Mouse (Mus musculus) gastrocnemius, adult 2 months (tissue): ENCODE results near the gene Atad1. TPM values are rescaled to one million over a fixed set of nuclear protein-coding genes. Genes with fewer than 3 reads are reported as not detected.

Source experiments
- DNase-seq: peaks from one replicate; pipeline ENCODE4 v3.0.0; 2022
- H3K27ac ChIP-seq: fragments of 200-600 bp; 2 replicates; pipeline ENCODE4 v1.8.1; 2022; ENCODE audit warnings: mild to moderate bottlenecking
- H3K4me3 ChIP-seq: fragments of 200-600 bp; 2 replicates; pipeline ENCODE4 v1.8.1; 2022; ENCODE audit warnings: mild to moderate bottlenecking, moderate library complexity
- CTCF ChIP-seq: fragments of 200-600 bp; IDR thresholded peaks from 2 replicates; pipeline ENCODE4 v1.8.1; 2022; ENCODE audit warnings: antibody characterized with exemption, mild to moderate bottlenecking, moderate library complexity
- intact Hi-C: fragments of 180-260 bp; cut with DNase I; formaldehyde crosslinking; loops from one replicate; pipeline ENCODE4 v1.15.1; 2025
- total RNA-seq, 2 experiments: library from RNA; stranded (reverse); gene quantifications; 2 replicates each; pipeline ENCODE4 v1.2.3; 2021

The Atad1 gene
- total RNA-seq, 2 experiments from 2014 or later: 55.3 to 71.6 TPM

GRCm38 (mm10) chr19:32626768-32627331, 112.7 kb downstream of the Atad1 start:
- Histone ChIP-seq H3K4me3 (peak overlapping the region; percentile 23; the same call in 1 of the 2 replicates), H3K27ac (peak overlapping the region; percentile 3; the same call in 1 of the 2 replicates)
- no peak for TF ChIP-seq CTCF
- intact Hi-C loops: no loop called here
- DNase-seq: peak; percentile 17

- DNase-seq: no peak
- intact Hi-C loops: no loop called here
- TF ChIP-seq CTCF: no peak
- no peak overlapping the region for H3K27ac ChIP-seq
- H3K4me3 ChIP-seq: no peak overlapping the region
Measured at GRCm38 (mm10) chr19:32622142-32622541, 117.4 kb downstream of the Atad1 start.

Other genes starting within 250 kb of the Atad1 start
- gene Papss2, start 144.0 kb downstream of the Atad1 start, total RNA-seq: 1 to 10 TPM; 4.8 to 5.1 TPM
- 10 to 100 TPM; 35.2 to 36.9 TPM for gene Pten, start 17.7 kb upstream of the Atad1 start, total RNA-seq